Mouse (Mus musculus) liver, embryonic 14.5 days (tissue): Measurements from ENCODE around the gene Srp9. TPM values are rescaled to one million over a fixed set of nuclear protein-coding genes. Genes with fewer than 3 reads are reported as not detected.

Source experiments
- ATAC-seq: fragments of 200-750 bp; cut with Nextera tagmentation; 2 replicates; pipeline ENCODE4 v1.8.0; 2017; ENCODE audit warnings: moderate number of reproducible peaks, mild to moderate bottlenecking, moderate library complexity; ENCODE audit not compliant: insufficient read depth
- DNase-seq, 3 experiments: peaks; one replicate each; pipeline ENCODE4 v3.0.0-alpha.2; 2012 to 2013; ENCODE audit warnings: low read depth in 3 of 3, low spot score in 3 of 3
- H3K27ac ChIP-seq: fragments of 300-500 bp; sonication (generic); 2 replicates; pipeline ENCODE4 v1.5.1; 2014; ENCODE audit warnings: moderate library complexity, mild to moderate bottlenecking, control low read depth, inconsistent platforms
- H3K27me3 ChIP-seq: fragments of 300-500 bp; sonication (generic); 2 replicates; pipeline ENCODE4 v1.6.1; 2014; ENCODE audit warnings: mild to moderate bottlenecking, low read length, moderate library complexity; ENCODE audit not compliant: control insufficient read depth, insufficient read depth
- H3K36me3 ChIP-seq: fragments of 300-500 bp; sonication (generic); replicated peaks from 2 replicates; pipeline ENCODE4 v1.6.1; 2014; ENCODE audit warnings: low read depth; ENCODE audit not compliant: control insufficient read depth, insufficient read depth
- H3K4me1 ChIP-seq, 2 experiments: fragments of 200-500 bp in 1 of 2; fragments of 300-500 bp in 1 of 2; sonication (generic) in 1 of 2; replicated peaks; 2 replicates each; pipeline ENCODE4 v1.6.1; 2012 to 2014; ENCODE audit warnings: antibody characterized with exemption in 1 of 2, inconsistent platforms in 1 of 2, low read length in 1 of 2; ENCODE audit not compliant: control insufficient read depth in 2 of 2, insufficient read depth in 2 of 2
- H3K4me2 ChIP-seq: fragments of 300-500 bp; sonication (generic); 2 replicates; pipeline ENCODE4 v1.6.1; 2014; ENCODE audit warnings: low read depth, mild to moderate bottlenecking, control low read depth, moderate library complexity
- H3K4me3 ChIP-seq, 2 experiments: fragments of 200-500 bp in 1 of 2; fragments of 300-500 bp in 1 of 2; sonication (generic) in 1 of 2; 2 replicates each; pipeline ENCODE4 v1.5.1; 2012 to 2014; ENCODE audit warnings: low read depth in 2 of 2, low read length in 2 of 2, mild to moderate bottlenecking in 2 of 2, control low read depth in 1 of 2, inconsistent platforms in 1 of 2, moderate library complexity in 1 of 2; ENCODE audit not compliant: insufficient read depth in 1 of 2
- H3K9ac ChIP-seq: fragments of 300-500 bp; sonication (generic); replicated peaks from 2 replicates; pipeline ENCODE4 v1.6.1; 2014; ENCODE audit warnings: mild to moderate bottlenecking, control low read depth, moderate library complexity
- H3K9me3 ChIP-seq: fragments of 300-500 bp; sonication (generic); 2 replicates; pipeline ENCODE4 v1.6.1; 2016; ENCODE audit warnings: low read length, mixed read lengths; ENCODE audit not compliant: control insufficient read depth
- CTCF ChIP-seq: IDR thresholded peaks from 2 replicates; pipeline ENCODE4 v1.5.1; 2016; ENCODE audit warnings: antibody characterized with exemption, low read depth, control low read depth
- EP300 ChIP-seq: IDR thresholded peaks from 2 replicates; pipeline ENCODE4 v1.6.1; 2016; ENCODE audit warnings: antibody characterized with exemption, low read depth
- WGBS: fragments of 180-500 bp; shearing (Covaris S2); extraction: QIAGEN DNeasy Blood & Tissue Kit; methylation state at CpG from one replicate; pipeline ENCODE4 v1.1.7; 2014; ENCODE audit not compliant: insufficient replicate concordance; 5-methylcytosine and 5-hydroxymethylcytosine counted together
- polyA plus RNA-seq, 2 experiments: library from polyadenylated mRNA; depleted of rRNA in 1 of 2; stranded (reverse) in 1 of 2; unstranded in 1 of 2; fragments of >200 nt; fragmentation: Nextera tagmentation in 1 of 2; extraction: Ambion mirVana in 1 of 2; gene quantifications; 2 replicates each; pipeline versions ENCODE4 v1.2.1 to v1.2.3; 2012 to 2014

Gene Srp9
- polyA plus RNA-seq, 2 experiments, result 43.5 to 89.9 TPM

DNA sequence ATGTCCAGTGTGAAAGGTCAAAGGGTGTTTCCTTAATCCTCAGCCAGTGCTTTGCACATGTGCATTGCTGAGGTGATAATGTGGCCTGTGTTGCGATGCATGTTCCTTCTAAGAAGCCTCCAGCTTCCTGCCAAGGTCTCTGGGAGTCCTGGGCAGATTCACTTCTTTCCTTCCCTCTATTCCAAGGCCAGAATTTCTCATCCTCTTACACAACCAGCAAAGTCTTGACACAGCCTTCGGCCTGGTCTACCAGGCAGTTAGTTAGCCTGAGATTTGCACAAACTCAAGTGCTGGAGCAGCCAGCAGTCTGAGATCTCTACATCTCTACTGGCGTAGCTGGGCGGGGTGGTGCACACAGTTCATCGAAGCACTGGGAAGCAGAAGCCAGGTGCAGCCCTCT is 27.8 kb upstream of the Srp9 start:
- TF ChIP-seq CTCF (no peak), EP300 (no peak)
- no peaks in the 10 kb centered on the region for H3K36me3 ChIP-seq
- H3K4me1 ChIP-seq, result no peaks in the 10 kb centered on the region
- DNase-seq (no peak), ATAC-seq (no peak)
- H3K9ac ChIP-seq, result no peak overlapping the region
- no peaks in the 10 kb centered on the region for H3K27me3 ChIP-seq
- H3K27ac ChIP-seq, result no peak overlapping the region
- H3K9me3 ChIP-seq, result no peaks in the 10 kb centered on the region
- no peak overlapping the region for H3K4me3 ChIP-seq
- 44% methylated on average over 5 of the region's 5 CpGs for WGBS
- H3K4me2 ChIP-seq, result no peak overlapping the region

DNA sequence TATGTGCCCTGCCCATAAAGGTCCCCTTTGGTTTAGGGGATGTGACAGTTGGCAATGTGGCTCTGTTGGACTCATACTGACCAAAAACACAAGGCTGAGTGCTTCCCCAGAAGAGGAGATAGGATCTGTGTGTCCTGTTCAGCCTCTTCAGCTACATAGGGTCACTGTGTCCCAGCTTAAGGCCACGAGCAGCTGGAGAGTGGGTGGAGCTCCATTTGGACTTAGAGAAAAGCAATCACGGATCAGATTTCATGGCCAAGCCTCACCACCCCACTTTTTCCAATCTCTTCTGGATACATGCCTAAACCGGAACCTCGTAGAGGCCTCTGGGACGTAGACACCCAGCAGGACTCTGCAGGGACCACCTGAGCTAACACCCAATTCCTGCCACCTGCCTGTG is 25.5 kb upstream of the Srp9 start:
- TF ChIP-seq CTCF (no peak), EP300 (no peak)
- H3K4me3 ChIP-seq, result no peak overlapping the region
- no peak overlapping the region for H3K9ac ChIP-seq
- H3K27ac ChIP-seq, result no peak overlapping the region
- H3K4me1 ChIP-seq, result no peaks in the 10 kb centered on the region; a peak in 1 of 4 replicates
- no peak overlapping the region for H3K4me2 ChIP-seq
- no peaks in the 10 kb centered on the region for H3K9me3 ChIP-seq
- DNase-seq, result no peak
- 52% methylated on average over 5 of the region's 5 CpGs for WGBS
- ATAC-seq, result no peak
- H3K27me3 ChIP-seq, result no peaks in the 10 kb centered on the region
- H3K36me3 ChIP-seq, result no peaks in the 10 kb centered on the region

DNA sequence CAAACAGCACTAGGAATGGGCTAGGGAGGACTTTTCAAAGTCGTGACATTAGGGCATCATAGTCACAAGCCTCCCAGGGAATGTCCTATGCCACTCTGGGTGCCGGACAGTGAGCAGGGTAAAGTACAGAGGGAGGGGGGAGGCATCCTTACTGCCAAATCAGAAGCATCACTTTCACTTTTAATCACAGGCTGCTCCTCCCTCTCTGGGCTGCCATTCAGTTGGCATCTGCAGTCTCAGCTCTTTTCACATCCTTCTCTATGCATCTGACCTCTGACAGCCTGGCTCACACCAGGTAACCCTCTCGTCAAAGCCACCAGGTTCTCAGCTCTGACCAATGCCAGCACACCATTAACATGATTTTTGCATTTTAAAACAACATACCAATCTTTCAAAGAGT is 24.1 kb upstream of the Srp9 start:
- ATAC-seq (no peak), DNase-seq (no peak)
- Histone ChIP-seq H3K27ac (no peak overlapping the region), H3K4me2 (no peak overlapping the region), H3K9ac (no peak overlapping the region), H3K27me3 (no peaks in the 10 kb centered on the region), H3K4me3 (no peak overlapping the region), H3K4me1 (no peaks in the 10 kb centered on the region; a peak in 1 of 4 replicates), H3K9me3 (no peaks in the 10 kb centered on the region), H3K36me3 (no peaks in the 10 kb centered on the region)
- WGBS, result 54% methylated on average over 3 of the region's 3 CpGs
- TF ChIP-seq EP300 (no peak), CTCF (no peak)

DNA sequence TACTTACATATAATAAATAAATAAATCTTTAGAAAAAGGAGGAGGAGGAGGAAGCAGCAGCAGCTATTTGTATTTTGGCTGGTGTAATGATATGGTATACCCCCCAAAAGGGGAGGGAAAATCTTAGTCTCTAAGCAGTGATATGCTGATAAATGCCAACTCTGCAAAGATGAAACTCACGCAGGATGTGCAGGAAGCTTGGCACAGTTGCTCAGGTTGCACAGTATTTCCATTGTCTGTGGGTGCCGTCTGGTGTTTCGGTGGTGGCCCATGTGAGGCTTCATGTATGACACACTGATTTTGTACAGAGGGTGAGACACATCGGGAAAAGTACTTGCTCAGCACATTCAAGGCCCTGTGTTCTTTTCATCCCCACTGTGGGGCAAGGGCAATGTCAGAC is 23.1 kb upstream of the Srp9 start:
- WGBS, result 61% methylated on average over 4 of the region's 4 CpGs
- H3K9me3 ChIP-seq, result no peaks in the 10 kb centered on the region
- TF ChIP-seq CTCF (no peak), EP300 (no peak)
- H3K27ac ChIP-seq, result no peak overlapping the region
- no peak overlapping the region for H3K9ac ChIP-seq
- no peak overlapping the region for H3K4me3 ChIP-seq
- no peak for ATAC-seq
- H3K36me3 ChIP-seq, result no peaks in the 10 kb centered on the region
- no peak overlapping the region for H3K4me2 ChIP-seq
- H3K4me1 ChIP-seq, result no peaks in the 10 kb centered on the region; a peak in 1 of 4 replicates
- DNase-seq, result no peak
- H3K27me3 ChIP-seq, result no peaks in the 10 kb centered on the region

DNA sequence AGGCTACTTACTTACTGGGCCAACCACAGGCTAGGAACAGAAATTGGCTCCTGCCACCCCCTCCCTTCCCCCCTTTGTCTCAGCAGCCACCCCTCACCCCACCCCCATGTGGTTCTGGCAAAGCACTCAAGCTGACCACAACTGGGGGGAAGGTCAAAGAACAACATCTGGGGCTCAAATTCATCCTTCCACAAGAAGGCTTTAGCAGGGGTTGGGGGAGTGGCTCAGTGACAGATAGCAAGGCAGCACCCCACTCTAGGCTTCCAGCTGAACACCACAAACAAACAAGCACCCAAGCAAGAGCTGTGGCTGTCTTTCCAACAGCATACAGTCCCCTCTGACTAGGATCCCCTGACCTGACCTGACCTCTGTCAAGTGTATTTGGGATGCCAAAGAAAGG is 21.8 kb upstream of the Srp9 start:
- Histone ChIP-seq H3K27ac (no peak overlapping the region), H3K36me3 (no peaks in the 10 kb centered on the region), H3K9me3 (no peaks in the 10 kb centered on the region), H3K9ac (no peak overlapping the region), H3K27me3 (no peaks in the 10 kb centered on the region), H3K4me2 (no peak overlapping the region), H3K4me1 (no peaks in the 10 kb centered on the region; a peak in 1 of 4 replicates), H3K4me3 (no peak overlapping the region)
- no peak for TF ChIP-seq CTCF
- TF ChIP-seq EP300, result no peak
- ATAC-seq (no peak), DNase-seq (no peak)
